Mouse (Mus musculus): ENCODE measurements around the gene Selp. TPM values are rescaled to one million over a fixed set of nuclear protein-coding genes. Genes with fewer than 3 reads are reported as not detected.

The Selp gene
- total and polyA plus RNA-seq, 3 experiments, result not detected

DNA sequence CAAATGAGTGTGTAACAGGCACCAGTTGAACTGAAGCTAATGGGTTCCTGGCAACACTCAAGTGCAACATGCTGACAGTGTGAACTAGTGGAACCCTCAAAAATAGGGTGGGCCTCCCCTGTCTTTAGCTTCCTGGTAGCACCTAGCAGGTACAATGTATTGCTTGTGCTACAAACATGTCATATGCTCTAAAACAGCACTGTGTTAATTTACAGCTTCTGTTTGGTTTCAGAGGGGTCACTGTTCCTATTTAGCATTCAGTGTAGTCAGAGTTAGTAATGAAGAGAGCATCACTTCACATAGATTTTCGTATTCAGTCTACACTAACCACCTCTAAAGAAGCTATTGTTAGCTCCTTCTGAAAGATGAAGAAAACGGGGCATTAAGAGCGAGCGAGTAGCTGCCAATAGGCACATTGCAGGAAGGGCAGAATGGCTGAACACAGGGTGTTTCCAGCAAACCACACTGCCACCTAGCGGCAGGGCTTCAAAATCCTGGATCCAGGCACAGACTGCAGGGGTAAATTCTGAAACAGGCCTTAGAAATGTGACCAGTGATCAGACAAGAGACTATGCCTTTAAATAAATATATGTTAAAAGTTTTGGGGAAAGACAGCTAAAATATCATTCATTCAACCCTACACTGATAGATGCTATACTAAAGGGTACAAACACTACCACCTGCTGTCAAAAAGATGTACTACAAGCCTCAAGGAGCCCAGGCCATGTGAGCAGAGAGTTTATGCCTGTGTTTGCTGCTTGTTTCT is 23.5 kb downstream of the Selp start:
- DNase-seq (ENCODE audit: low read depth, low spot score), result peak; percentile 77
- Histone ChIP-seq H3K4me3 (ENCODE audit: control insufficient read depth in 1 of 2, insufficient read depth in 1 of 2, low read depth in 2 of 2, low read length in 2 of 2) (no peak overlapping the region), H3K27ac (ENCODE audit: control insufficient read depth, low read depth, low read length) (no peak overlapping the region), H3K9ac (ENCODE audit: control insufficient read depth, low read depth, low read length, poor library complexity, severe bottlenecking) (no peak overlapping the region), H3K27me3 (ENCODE audit: control insufficient read depth in 1 of 2, insufficient read depth in 2 of 2, low read length in 2 of 2) (peaks cover 0 to 4% of the 10 kb centered on the region in 2 experiments; a peak in 2 of 4 replicates), H3K36me3 (ENCODE audit: control insufficient read depth in 1 of 2, insufficient read depth in 2 of 2, low read length in 2 of 2) (no peaks in the 10 kb centered on the region), H3K9me3 (replicated peaks; ENCODE audit: insufficient read depth, low read length) (no peaks in the 10 kb centered on the region), H3K4me1 (ENCODE audit: control insufficient read depth in 1 of 2, insufficient read depth in 2 of 2, low read length in 2 of 2) (no peaks in the 10 kb centered on the region), H3K79me2 (ENCODE audit: control insufficient read depth, insufficient read depth, low read length, poor library complexity) (no peaks in the 10 kb centered on the region)
- TF ChIP-seq ZC3H11A (IDR thresholded peaks at IDR 0.05; ENCODE audit: low read depth, low read length) (peak; percentile 63), CTCF (IDR thresholded peaks at IDR 0.05 in 2 of 3, conservative IDR thresholded peaks at IDR 0.05 in 1 of 3; ENCODE audit: control insufficient read depth in 1 of 3, insufficient read depth in 1 of 3, low read depth in 2 of 3, low read length in 3 of 3, poor library complexity in 1 of 3, severe bottlenecking in 1 of 3) (peak; percentile 90 to 94 (median 93)), SMC3 (IDR thresholded peaks at IDR 0.05; ENCODE audit: low read depth, low read length) (peak; percentile 76), ZKSCAN1 (IDR thresholded peaks at IDR 0.05; ENCODE audit: low read depth, low read length) (no peak), TBP (IDR thresholded peaks at IDR 0.05; ENCODE audit: low read depth, low read length) (no peak), SIN3A (IDR thresholded peaks at IDR 0.05; ENCODE audit: low read length) (no peak), MYB (IDR thresholded peaks at IDR 0.05; ENCODE audit: low read depth, low read length) (no peak), RAD21 (IDR thresholded peaks at IDR 0.05; ENCODE audit: low read depth, low read length) (peak; percentile 80), HCFC1 (IDR thresholded peaks at IDR 0.05; ENCODE audit: low read depth, low read length) (no peak)

DNA sequence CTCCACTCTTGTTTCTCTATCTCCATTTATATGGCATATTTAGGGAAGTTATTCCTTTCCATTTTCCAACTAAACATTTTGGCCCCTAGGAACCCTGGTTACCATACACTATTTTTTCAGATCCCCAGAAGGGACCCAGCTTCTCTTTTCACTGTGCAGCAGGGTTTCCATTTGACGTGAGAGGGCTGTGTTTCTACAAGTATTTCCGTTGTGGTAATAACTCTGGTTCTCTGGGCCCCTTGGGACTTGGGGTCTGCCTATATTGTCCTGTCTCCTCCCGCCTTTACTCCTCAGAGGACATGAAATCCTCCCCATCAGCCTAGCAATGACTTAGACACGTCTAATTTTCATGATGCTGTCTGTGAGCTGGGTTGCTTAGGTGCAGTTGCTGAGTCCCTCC is 24.4 kb downstream of the Selp start:
- H3K4me1 ChIP-seq (ENCODE audit: control insufficient read depth in 1 of 2, insufficient read depth in 2 of 2, low read length in 2 of 2), result no peaks in the 10 kb centered on the region
- H3K9me3 ChIP-seq (replicated peaks; ENCODE audit: insufficient read depth, low read length), result no peaks in the 10 kb centered on the region
- H3K36me3 ChIP-seq (ENCODE audit: control insufficient read depth in 1 of 2, insufficient read depth in 2 of 2, low read length in 2 of 2), result no peaks in the 10 kb centered on the region
- no peak for DNase-seq (ENCODE audit: low read depth, low spot score)
- H3K27ac ChIP-seq (ENCODE audit: control insufficient read depth, low read depth, low read length), result no peak overlapping the region
- no peak for TF ChIP-seq MYB (IDR thresholded peaks at IDR 0.05; ENCODE audit: low read depth, low read length)
- TF ChIP-seq POLR2AphosphoS5 (IDR thresholded peaks at IDR 0.05; ENCODE audit: borderline replicate concordance, low read depth, low read length), result no peak
- TF ChIP-seq RAD21 (IDR thresholded peaks at IDR 0.05; ENCODE audit: low read depth, low read length), result no peak
- no peak overlapping the region for H3K9ac ChIP-seq (ENCODE audit: control insufficient read depth, low read depth, low read length, poor library complexity, severe bottlenecking)
- no peaks in the 10 kb centered on the region for H3K79me2 ChIP-seq (ENCODE audit: control insufficient read depth, insufficient read depth, low read length, poor library complexity)
- no peak overlapping the region for H3K4me3 ChIP-seq (ENCODE audit: control insufficient read depth in 1 of 2, insufficient read depth in 1 of 2, low read depth in 2 of 2, low read length in 2 of 2)
- peaks cover 0 to 4% of the 10 kb centered on the region in 2 experiments; a peak in 2 of 4 replicates for H3K27me3 ChIP-seq (ENCODE audit: control insufficient read depth in 1 of 2, insufficient read depth in 2 of 2, low read length in 2 of 2)

DNA sequence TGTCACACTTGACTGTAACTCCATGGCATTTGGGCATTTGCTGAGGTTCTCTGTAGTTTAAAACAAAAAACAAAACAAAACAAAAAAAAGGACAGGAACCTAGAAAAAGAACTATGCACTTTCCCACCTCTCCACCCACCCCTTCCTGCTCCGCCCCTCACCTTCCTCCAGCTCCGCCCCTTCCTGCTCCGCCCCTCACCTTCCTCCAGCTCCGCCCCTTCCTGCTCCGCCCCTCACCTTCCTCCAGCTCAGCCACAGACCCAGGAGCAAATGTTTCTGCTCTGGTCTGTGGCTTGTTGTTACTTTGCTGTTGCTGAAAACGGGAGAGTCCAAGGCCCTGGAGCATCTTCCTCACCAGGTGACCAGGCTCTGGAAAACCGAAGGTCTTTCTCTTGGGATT is 34.0 kb downstream of the Selp start:
- H3K4me3 ChIP-seq (ENCODE audit: control insufficient read depth in 1 of 2, insufficient read depth in 1 of 2, low read depth in 2 of 2, low read length in 2 of 2), result no peak overlapping the region
- DNase-seq (ENCODE audit: low read depth, low spot score), result no peak
- no peaks in the 10 kb centered on the region for H3K36me3 ChIP-seq (ENCODE audit: control insufficient read depth in 1 of 2, insufficient read depth in 2 of 2, low read length in 2 of 2)
- TF ChIP-seq E2F4 (IDR thresholded peaks at IDR 0.05; ENCODE audit: borderline replicate concordance, low read depth, low read length), result no peak
- H3K27ac ChIP-seq (ENCODE audit: control insufficient read depth, low read depth, low read length), result no peak overlapping the region
- H3K9me3 ChIP-seq (replicated peaks; ENCODE audit: insufficient read depth, low read length), result no peaks in the 10 kb centered on the region
- no peak overlapping the region for H3K9ac ChIP-seq (ENCODE audit: control insufficient read depth, low read depth, low read length, poor library complexity, severe bottlenecking)
- no peaks in the 10 kb centered on the region for H3K4me1 ChIP-seq (ENCODE audit: control insufficient read depth in 1 of 2, insufficient read depth in 2 of 2, low read length in 2 of 2)
- no peaks in the 10 kb centered on the region for H3K79me2 ChIP-seq (ENCODE audit: control insufficient read depth, insufficient read depth, low read length, poor library complexity)
- H3K27me3 ChIP-seq (ENCODE audit: control insufficient read depth in 1 of 2, insufficient read depth in 2 of 2, low read length in 2 of 2), result peaks cover 2% of the 10 kb centered on the region in 2 experiments; a peak in 1 of 4 replicates

All from MEL (cell line).